Mouse (Mus musculus): ENCODE measurements around the gene Fam78b.

GRCm38 (mm10) chr1:167034435-167034834, 33.2 kb downstream of the Fam78b start:
- TF ChIP-seq CTCF (IDR thresholded peaks at IDR 0.05; ENCODE audit: low read depth, low read length) (no peak), POLR2A (IDR thresholded peaks at IDR 0.05; ENCODE audit: insufficient read depth, low read length) (no peak), EP300 (IDR thresholded peaks at IDR 0.05; ENCODE audit: insufficient read depth, low read depth, low read length) (no peak)

Measured in ES-Bruce4 (cell line).